Mouse (Mus musculus): ENCODE results near the gene Lpar2. TPM values are rescaled to one million over a fixed set of nuclear protein-coding genes. Genes with fewer than 3 reads are reported as not detected.

Gene Lpar2
- polyA plus RNA-seq, 1 experiment from 2014 or later, result 1.7 TPM

- Histone ChIP-seq H3K4me3 (ENCODE audit: low read length) (no peak overlapping the region), H3K27me3 (ENCODE audit: control insufficient read depth, insufficient read depth, low read length) (no peaks in the 10 kb centered on the region), H3K4me1 (ENCODE audit: control insufficient read depth, insufficient read depth, low read length) (no peaks in the 10 kb centered on the region), H3K9me3 (ENCODE audit: control insufficient read depth, low read length) (no peaks in the 10 kb centered on the region; the same call in 1 of the 2 replicates), H3K4me2 (replicated peaks; ENCODE audit: low read depth, low read length) (no peak overlapping the region), H3K27ac (ENCODE audit: low read depth, low read length) (no peak overlapping the region), H3K36me3 (ENCODE audit: control insufficient read depth, insufficient read depth, low read length) (peaks cover 23% of the 10 kb centered on the region), H3K9ac (ENCODE audit: low read depth, low read length) (no peak overlapping the region)
- ATAC-seq (ENCODE audit: low FRiP score, low TSS enrichment), result no peak
- WGBS, result 100% methylated on average over 2 of the region's 2 CpGs
Measured at GRCm38 (mm10) chr8:69814881-69815280, 7.3 kb upstream of the Lpar2 start.

GRCm38 (mm10) chr8:69815396-69815795, 6.8 kb upstream of the Lpar2 start:
- Histone ChIP-seq H3K27me3 (ENCODE audit: control insufficient read depth, insufficient read depth, low read length) (no peaks in the 10 kb centered on the region), H3K4me2 (replicated peaks; ENCODE audit: low read depth, low read length) (no peak overlapping the region), H3K4me3 (ENCODE audit: low read length) (no peak overlapping the region), H3K27ac (ENCODE audit: low read depth, low read length) (no peak overlapping the region), H3K4me1 (ENCODE audit: control insufficient read depth, insufficient read depth, low read length) (no peaks in the 10 kb centered on the region), H3K9ac (ENCODE audit: low read depth, low read length) (no peak overlapping the region), H3K9me3 (ENCODE audit: control insufficient read depth, low read length) (no peaks in the 10 kb centered on the region; the same call in 1 of the 2 replicates), H3K36me3 (ENCODE audit: control insufficient read depth, insufficient read depth, low read length) (peaks cover 23% of the 10 kb centered on the region)
- 97% methylated on average over 4 of the region's 4 CpGs for WGBS
- no peak for ATAC-seq (ENCODE audit: low FRiP score, low TSS enrichment)

GRCm38 (mm10) chr8:69820466-69820865, 1.8 kb upstream of the Lpar2 start:
- Histone ChIP-seq H3K4me2 (replicated peaks; ENCODE audit: low read depth, low read length) (no peak overlapping the region), H3K27me3 (ENCODE audit: control insufficient read depth, insufficient read depth, low read length) (no peaks in the 10 kb centered on the region), H3K9ac (ENCODE audit: low read depth, low read length) (no peak overlapping the region), H3K4me3 (ENCODE audit: low read length) (no peak overlapping the region), H3K36me3 (ENCODE audit: control insufficient read depth, insufficient read depth, low read length) (peaks cover 12% of the 10 kb centered on the region; the same call in 1 of the 2 replicates), H3K9me3 (ENCODE audit: control insufficient read depth, low read length) (no peaks in the 10 kb centered on the region), H3K4me1 (ENCODE audit: control insufficient read depth, insufficient read depth, low read length) (peaks cover 16% of the 10 kb centered on the region), H3K27ac (ENCODE audit: low read depth, low read length) (no peak overlapping the region)
- WGBS, result 74% methylated on average over 9 of the region's 9 CpGs
- ATAC-seq (ENCODE audit: low FRiP score, low TSS enrichment), result no peak

GRCm38 (mm10) chr8:69821971-69822385, 251 bp upstream of the Lpar2 start:
- no peaks in the 10 kb centered on the region for H3K9me3 ChIP-seq (ENCODE audit: control insufficient read depth, low read length)
- peak overlapping the region; percentile 69 for H3K9ac ChIP-seq (ENCODE audit: low read depth, low read length)
- peak; percentile 63 for ATAC-seq (ENCODE audit: low FRiP score, low TSS enrichment)
- H3K27me3 ChIP-seq (ENCODE audit: control insufficient read depth, insufficient read depth, low read length), result no peaks in the 10 kb centered on the region
- peak overlapping the region; percentile 55 for H3K27ac ChIP-seq (ENCODE audit: low read depth, low read length)
- H3K4me2 ChIP-seq (replicated peaks; ENCODE audit: low read depth, low read length), result peak overlapping the region; percentile 81
- WGBS, result 2% methylated on average over 16 of the region's 22 CpGs
- peaks cover 16% of the 10 kb centered on the region for H3K4me1 ChIP-seq (ENCODE audit: control insufficient read depth, insufficient read depth, low read length)
- peak overlapping the region; percentile 64 for H3K4me3 ChIP-seq (ENCODE audit: low read length)
- H3K36me3 ChIP-seq (ENCODE audit: control insufficient read depth, insufficient read depth, low read length), result peaks cover 20% of the 10 kb centered on the region; the same call in 1 of the 2 replicates

- Histone ChIP-seq H3K4me2 (replicated peaks; ENCODE audit: low read depth, low read length) (no peak overlapping the region), H3K4me1 (ENCODE audit: control insufficient read depth, insufficient read depth, low read length) (peaks cover 16% of the 10 kb centered on the region), H3K9ac (ENCODE audit: low read depth, low read length) (no peak overlapping the region), H3K4me3 (ENCODE audit: low read length) (no peak overlapping the region), H3K27me3 (ENCODE audit: control insufficient read depth, insufficient read depth, low read length) (no peaks in the 10 kb centered on the region), H3K27ac (ENCODE audit: low read depth, low read length) (no peak overlapping the region), H3K36me3 (ENCODE audit: control insufficient read depth, insufficient read depth, low read length) (peaks cover 19% of the 10 kb centered on the region; the same call in 1 of the 2 replicates), H3K9me3 (ENCODE audit: control insufficient read depth, low read length) (no peaks in the 10 kb centered on the region)
- WGBS, result 93% methylated on average over 12 of the region's 12 CpGs
- ATAC-seq (ENCODE audit: low FRiP score, low TSS enrichment), result no peak
Measured at GRCm38 (mm10) chr8:69826371-69826770, 4.1 kb downstream of the Lpar2 start.

GRCm38 (mm10) chr8:69832298-69832853, 10.1 kb downstream of the Lpar2 start, which contains the start of gene Pbx4:
Gene Pbx4, plus strand, starts transcription at chr8:69832491.
- ATAC-seq (ENCODE audit: low FRiP score, low TSS enrichment), result peak; percentile 98
- Histone ChIP-seq H3K27me3 (ENCODE audit: control insufficient read depth, insufficient read depth, low read length) (no peaks in the 10 kb centered on the region), H3K36me3 (ENCODE audit: control insufficient read depth, insufficient read depth, low read length) (0 out of 2 replicates have a peak, but pooled peaks cover 5% of the 10 kb centered on the region), H3K9ac (ENCODE audit: low read depth, low read length) (peak within 1 kb of the TSS; percentile 65), H3K4me1 (ENCODE audit: control insufficient read depth, insufficient read depth, low read length) (0 out of 2 replicates have a peak, but pooled peaks cover 2% of the 10 kb centered on the region), H3K4me3 (ENCODE audit: low read length) (peak within 1 kb of the TSS; percentile 59), H3K4me2 (replicated peaks; ENCODE audit: low read depth, low read length) (peak within 1 kb of the TSS; percentile 92), H3K9me3 (ENCODE audit: control insufficient read depth, low read length) (no peaks in the 10 kb centered on the region), H3K27ac (ENCODE audit: low read depth, low read length) (peak within 1 kb of the TSS; percentile 37; the same call in 1 of the 2 replicates)
- under 1% methylated on average over 37 of the region's 38 CpGs for WGBS

GRCm38 (mm10) chr8:69837057-69837682, 14.9 kb downstream of the Lpar2 start:
- ATAC-seq (ENCODE audit: low FRiP score, low TSS enrichment), result no peak
- 74% methylated on average over 8 of the region's 8 CpGs for WGBS

GRCm38 (mm10) chr8:69847167-69848065, 25.2 kb downstream of the Lpar2 start:
- H3K36me3 ChIP-seq (ENCODE audit: control insufficient read depth, insufficient read depth, low read length), result no peaks in the 10 kb centered on the region
- no peaks in the 10 kb centered on the region for H3K4me1 ChIP-seq (ENCODE audit: control insufficient read depth, insufficient read depth, low read length)
- H3K27ac ChIP-seq (ENCODE audit: low read depth, low read length), result no peak overlapping the region
- no peak overlapping the region for H3K4me3 ChIP-seq (ENCODE audit: low read length)
- no peaks in the 10 kb centered on the region for H3K9me3 ChIP-seq (ENCODE audit: control insufficient read depth, low read length)
- WGBS, result 73% methylated on average over 3 of the region's 3 CpGs
- ATAC-seq (ENCODE audit: low FRiP score, low TSS enrichment), result no peak
- no peaks in the 10 kb centered on the region for H3K27me3 ChIP-seq (ENCODE audit: control insufficient read depth, insufficient read depth, low read length)
- H3K4me2 ChIP-seq (replicated peaks; ENCODE audit: low read depth, low read length), result no peak overlapping the region
- no peak overlapping the region for H3K9ac ChIP-seq (ENCODE audit: low read depth, low read length)

More at GRCm38 (mm10) chr8:69837057-69837682, 14.9 kb downstream of the Lpar2 start:
- no peak overlapping the region for H3K9ac ChIP-seq (ENCODE audit: low read depth, low read length)
- no peaks in the 10 kb centered on the region for H3K36me3 ChIP-seq (ENCODE audit: control insufficient read depth, insufficient read depth, low read length)
- no peak overlapping the region for H3K27ac ChIP-seq (ENCODE audit: low read depth, low read length)
- H3K9me3 ChIP-seq (ENCODE audit: control insufficient read depth, low read length), result no peaks in the 10 kb centered on the region
- H3K4me2 ChIP-seq (replicated peaks; ENCODE audit: low read depth, low read length), result no peak overlapping the region
- H3K27me3 ChIP-seq (ENCODE audit: control insufficient read depth, insufficient read depth, low read length), result no peaks in the 10 kb centered on the region
- H3K4me3 ChIP-seq (ENCODE audit: low read length), result no peak overlapping the region
- 0 out of 2 replicates have a peak, but pooled peaks cover 2% of the 10 kb centered on the region for H3K4me1 ChIP-seq (ENCODE audit: control insufficient read depth, insufficient read depth, low read length)
